Mouse (Mus musculus) left cerebral cortex, postnatal 4 days (tissue): Measurements from ENCODE around the gene Fam155a. TPM values are rescaled to one million over a fixed set of nuclear protein-coding genes. Genes with fewer than 3 reads are reported as not detected.
"Not testable (repeated sequence)": the region's sequence is repeated elsewhere in the genome, so short reads cannot be mapped to it uniquely, and the experiment has no call there.

Source experiments
- DNase-seq: peaks from one replicate; pipeline ENCODE4 v3.0.0-alpha.2; 2022
- intact Hi-C: fragments of 180-260 bp; cut with DNase I; formaldehyde crosslinking; loops from one replicate; pipeline ENCODE4 v1.15.1; 2025
- total RNA-seq, 2 experiments: library from RNA; stranded (reverse); gene quantifications; 2 replicates each; pipeline ENCODE4 v1.2.3; 2021

The Fam155a gene
- total RNA-seq, 2 experiments from 2014 or later, result 84.6 to 84.9 TPM

DNA sequence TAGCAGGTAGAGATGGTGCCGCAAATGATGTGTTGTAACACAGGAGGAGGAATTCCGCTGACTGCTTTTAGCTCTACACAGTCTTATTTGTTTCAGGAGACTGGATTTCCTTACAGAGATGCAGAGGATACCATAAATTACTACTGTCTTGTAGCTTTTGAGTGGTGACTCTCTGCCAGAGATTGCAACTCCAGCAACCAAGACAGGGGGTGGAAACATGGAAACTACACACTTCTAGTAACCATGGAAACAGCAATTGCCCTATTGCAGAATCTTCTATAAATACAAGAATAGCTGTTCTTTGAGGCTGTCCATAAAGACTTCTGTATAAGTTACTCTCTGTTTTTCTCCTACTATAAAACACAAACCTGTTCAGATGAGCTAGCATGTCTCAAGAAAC lies 76.2 kb downstream of the Fam155a start:
- intact Hi-C loops, result no loop called here
- DNase-seq, result no peak

DNA sequence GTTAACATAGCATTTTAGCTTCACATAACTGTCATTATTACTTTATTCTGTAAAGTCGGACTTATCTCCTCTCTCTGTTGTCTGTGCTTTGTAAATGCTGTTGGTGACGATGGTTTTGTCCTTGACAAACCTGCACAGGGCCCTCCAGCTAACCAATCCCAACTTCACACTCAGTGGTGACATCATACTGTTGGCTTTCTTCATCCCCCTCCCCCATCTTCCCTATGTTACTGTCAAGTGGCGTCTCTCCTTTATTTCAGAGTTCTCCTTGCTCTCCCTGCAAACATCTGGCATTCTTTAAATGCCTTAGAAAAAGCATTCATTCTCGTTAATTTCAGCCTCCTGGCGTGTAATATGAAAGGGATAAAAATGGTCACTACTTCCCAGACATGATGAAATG lies 78.6 kb downstream of the Fam155a start:
- no peak for DNase-seq
- intact Hi-C loops, result no loop called here

DNA sequence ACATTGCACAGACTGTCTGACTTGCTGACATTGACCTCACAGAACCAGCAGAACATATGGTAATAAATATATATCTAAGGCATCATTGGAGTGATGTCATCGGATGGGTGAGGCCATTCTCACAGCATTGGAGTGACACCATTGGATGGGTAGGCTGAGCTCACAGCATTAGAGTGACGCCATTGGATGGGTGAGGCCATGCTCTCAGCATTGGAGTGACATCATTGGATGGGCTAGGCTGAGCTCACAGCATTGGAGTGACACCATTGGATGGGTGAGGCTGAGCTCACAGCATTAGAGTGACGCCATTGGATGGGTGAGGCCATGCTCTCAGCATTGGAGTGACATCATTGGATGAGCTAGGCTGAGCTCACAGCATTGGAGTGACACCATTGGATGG lies 110.9 kb downstream of the Fam155a start:
- intact Hi-C loops, result not testable (repeated sequence)

DNA sequence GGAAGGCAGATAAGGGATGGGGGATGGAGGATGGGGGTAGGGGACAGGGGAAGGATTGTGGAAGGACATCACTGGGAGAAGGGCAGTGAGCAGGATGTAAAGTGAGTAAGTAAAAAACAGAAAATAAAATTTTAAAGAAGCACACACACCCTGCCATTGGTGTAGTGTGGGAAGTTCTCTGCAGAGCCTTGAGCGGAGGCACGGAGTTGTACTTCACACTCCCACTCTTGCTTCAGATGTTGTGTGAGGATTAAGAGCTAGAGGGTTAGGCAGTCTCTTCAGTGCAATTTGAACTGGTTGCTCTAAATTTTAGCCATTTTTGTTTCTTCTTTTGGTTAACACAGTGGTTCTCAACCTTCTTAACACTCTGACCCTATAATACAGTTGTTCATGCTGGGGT lies 114.1 kb downstream of the Fam155a start:
- intact Hi-C loops, result no loop called here
- DNase-seq, result no peak

More for the DNA sequence above, 110.9 kb downstream of the Fam155a start:
- DNase-seq, result not testable (repeated sequence)

DNA sequence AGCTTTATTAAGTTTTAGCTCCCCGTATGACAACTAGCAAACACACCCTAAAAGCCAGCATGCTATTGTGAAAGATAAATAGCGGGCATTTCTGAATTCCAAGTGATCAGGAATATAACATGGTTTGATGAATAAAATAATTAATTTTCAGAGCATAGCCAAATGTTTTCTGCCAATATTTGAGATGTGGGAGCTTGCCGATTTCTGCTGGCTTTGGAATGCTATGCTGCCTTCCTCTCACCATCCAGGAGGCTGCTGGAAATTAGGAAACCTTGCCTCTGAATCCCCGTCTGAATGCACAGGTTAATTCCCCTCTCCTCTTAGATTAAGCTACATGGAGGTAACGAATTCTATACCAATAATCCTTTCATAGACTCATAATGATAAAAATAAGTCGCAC lies 116.1 kb downstream of the Fam155a start:
- no peak for DNase-seq
- intact Hi-C loops, result no loop called here

DNA sequence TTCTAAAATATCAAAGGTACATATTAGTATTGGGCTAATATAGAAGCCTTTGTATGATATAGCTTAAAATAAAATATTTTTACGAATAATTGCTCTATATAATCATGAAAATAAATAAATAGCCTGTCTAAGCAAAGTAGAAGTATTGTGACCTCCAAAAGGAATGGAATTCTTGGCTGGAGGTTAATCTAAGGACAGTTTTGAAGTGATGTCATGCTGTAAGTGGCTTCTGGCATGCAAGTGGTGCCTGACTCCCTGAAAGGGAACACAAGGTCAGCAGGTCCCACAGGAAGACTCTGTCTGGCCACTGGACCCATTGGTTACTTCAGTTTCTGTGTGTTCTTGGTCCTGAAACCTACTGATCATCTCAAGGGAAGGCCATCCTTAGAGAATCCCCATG lies 117.3 kb downstream of the Fam155a start:
- DNase-seq, result no peak
- intact Hi-C loops, result no loop called here

- DNase-seq, result no peak
- intact Hi-C loops, result no loop called here
Measured at GRCm38 (mm10) chr8:9638162-9638561, 132.8 kb downstream of the Fam155a start.

- no peak for DNase-seq
- intact Hi-C loops, result no loop called here
Measured at GRCm38 (mm10) chr8:9635240-9635639, 135.7 kb downstream of the Fam155a start.

- intact Hi-C loops, result no loop called here
- no peak for DNase-seq
Measured at GRCm38 (mm10) chr8:9607086-9607701, 163.8 kb downstream of the Fam155a start.

DNA sequence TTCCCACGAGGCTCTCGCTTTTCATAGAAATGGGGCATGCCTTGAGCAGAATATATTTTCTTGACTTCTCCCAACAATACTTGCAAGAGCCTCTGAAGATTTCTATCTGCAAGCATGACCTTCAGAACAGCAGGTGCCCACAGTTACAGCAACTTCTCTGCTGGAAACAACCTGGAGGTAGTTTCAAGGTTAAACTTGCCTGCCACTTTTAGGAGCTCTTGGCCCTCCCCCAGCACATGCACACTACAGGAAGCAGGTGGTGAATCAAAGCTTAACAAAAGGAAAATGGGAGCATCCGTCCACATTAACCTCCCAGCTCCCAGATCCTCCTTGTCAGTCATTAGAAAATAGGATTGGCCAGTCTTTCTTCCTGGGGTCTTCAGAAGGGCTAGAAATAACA lies 175.0 kb downstream of the Fam155a start:
- no peak for DNase-seq
- intact Hi-C loops, result no loop called here

DNA sequence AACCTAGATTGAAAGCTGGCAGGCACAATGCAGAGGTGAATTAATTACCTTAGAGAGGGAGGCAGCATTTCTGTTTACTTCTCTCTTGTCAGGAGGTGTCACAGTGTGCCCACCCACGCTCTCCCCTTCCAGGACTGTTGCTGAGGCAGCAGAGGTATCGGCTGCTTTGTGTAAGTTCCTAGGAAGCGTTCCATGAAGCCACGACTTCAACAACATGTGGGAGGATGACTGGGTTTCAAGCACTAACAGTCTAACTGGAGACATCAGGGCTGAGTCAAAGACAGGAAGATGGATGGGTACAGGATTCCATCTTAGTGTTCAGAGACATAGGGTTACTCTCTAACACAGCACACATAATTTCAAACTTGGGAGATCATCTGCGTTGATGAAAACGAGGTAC lies 189.1 kb downstream of the Fam155a start:
- intact Hi-C loops, result no loop called here
- DNase-seq, result no peak

DNA sequence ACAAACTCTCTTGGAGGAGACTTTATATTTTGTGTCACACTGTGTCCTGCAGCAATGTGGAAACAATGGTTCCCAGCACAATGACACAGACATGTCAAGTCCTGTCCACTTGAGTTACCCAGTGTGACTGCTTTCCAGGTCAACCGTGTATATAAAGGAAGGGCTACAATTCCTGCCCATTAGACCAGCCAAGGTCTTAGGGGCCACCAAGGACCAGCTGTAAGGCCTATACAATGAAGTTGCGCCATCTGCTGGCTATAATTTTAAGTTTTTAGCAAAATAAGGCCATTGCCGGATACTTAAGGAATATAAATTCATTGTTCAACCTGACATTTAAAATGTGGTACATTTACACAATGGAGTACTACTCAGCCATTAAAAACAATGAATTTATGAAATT lies 190.8 kb downstream of the Fam155a start:
- no peak for DNase-seq
- intact Hi-C loops, result no loop called here

DNA sequence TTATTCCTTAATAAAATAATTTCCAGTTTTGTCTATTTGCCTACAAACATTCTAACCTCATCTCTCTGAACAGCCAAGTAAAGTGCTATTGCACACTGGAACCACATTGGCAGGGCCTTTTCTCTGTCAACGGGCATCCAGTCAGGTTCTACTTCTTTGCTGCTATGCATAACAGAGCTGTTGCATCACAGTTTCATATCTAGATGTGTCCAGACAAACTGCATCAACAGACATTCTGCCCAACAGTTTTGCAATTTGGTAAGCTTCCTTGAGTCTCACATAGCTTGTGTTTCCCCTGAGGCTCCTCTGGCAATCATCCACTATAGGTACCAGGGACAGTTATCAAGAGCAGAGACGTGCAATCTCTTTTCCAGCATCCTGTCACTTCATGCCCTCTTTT lies 199.0 kb downstream of the Fam155a start:
- intact Hi-C loops, result no loop called here
- no peak for DNase-seq

DNA sequence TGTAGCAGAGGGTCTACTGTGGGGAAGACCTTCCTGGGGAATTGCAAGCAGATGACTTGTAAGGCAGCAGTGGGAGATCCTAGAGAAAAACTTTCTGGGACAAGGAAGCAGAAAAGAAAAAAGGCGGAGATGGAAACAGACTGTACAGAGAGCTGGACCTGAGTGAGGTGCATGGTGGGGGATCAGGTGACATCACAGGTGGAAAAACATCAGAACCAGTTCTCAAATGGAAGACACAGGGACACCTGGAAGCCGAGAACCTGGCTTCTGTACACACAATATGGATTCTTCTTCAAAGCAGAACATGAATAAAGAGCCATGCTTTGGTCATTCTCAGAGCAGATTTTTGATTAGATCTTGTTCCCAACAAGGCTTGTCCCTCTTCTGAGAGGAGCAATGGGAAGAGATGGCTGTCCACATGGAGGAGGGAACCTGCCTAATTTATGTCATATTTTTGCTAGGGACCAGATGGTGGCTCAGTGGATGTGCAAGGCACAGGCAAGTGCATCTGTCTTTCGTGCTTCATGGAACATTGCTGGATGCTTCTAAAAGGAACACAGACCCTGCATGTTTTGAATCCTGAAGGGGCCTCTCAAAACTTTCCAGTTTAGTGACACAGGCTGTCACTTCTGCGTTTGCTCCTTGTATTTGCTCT lies 201.3 kb downstream of the Fam155a start:
- intact Hi-C loops, result no loop called here
- peak; percentile 12 for DNase-seq

DNA sequence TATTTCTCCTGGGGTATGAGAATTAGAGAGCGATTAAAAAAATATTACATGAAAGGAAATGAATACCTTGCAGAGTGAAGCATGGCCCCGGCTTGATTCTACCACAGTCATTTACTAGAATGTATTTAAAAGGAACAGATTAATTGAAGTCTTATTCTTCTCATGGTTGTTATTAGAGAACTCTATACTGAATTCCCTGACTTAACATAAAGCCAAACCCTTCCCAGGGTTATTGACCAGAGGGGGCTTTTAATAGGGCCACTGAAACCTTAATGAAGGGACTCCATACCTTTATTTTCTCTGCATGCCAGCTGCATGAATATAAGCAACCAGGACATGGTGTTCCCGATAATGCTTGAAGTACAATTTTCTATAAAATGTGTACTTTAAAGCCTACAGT lies 221.8 kb downstream of the Fam155a start:
- intact Hi-C loops, result no loop called here
- DNase-seq, result no peak

DNA sequence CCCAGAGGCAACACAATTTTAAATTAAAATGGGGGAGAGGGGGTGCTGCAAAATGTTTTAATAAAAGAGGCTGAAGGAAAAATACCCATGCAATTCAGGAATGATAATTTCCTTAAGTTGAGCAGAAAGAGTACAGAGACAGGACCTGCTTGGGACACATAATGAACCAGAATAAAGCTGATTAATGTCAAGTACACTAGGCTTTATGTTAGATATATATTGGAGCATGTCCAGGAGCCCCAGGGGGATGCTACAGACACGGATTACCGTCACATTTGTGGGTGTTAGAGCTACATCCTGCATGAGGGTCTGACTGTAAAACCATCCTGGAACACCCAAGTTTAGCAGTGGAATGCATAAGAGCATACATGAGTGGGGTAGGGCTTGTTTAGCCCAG lies 223.4 kb downstream of the Fam155a start:
- DNase-seq, result no peak
- intact Hi-C loops, result no loop called here

- intact Hi-C loops, result no loop called here
- no peak for DNase-seq
Measured at GRCm38 (mm10) chr8:9546919-9547557, 223.9 kb downstream of the Fam155a start.

GRCm38 (mm10) chr8:9546429-9546828 lies 224.5 kb downstream of the Fam155a start:
- intact Hi-C loops, result no loop called here
- DNase-seq, result no peak

GRCm38 (mm10) chr8:9545665-9546064 lies 225.3 kb downstream of the Fam155a start:
- intact Hi-C loops, result no loop called here
- DNase-seq, result no peak

GRCm38 (mm10) chr8:9535730-9536372 lies 235.1 kb downstream of the Fam155a start:
- no peak for DNase-seq
- intact Hi-C loops, result no loop called here

DNA sequence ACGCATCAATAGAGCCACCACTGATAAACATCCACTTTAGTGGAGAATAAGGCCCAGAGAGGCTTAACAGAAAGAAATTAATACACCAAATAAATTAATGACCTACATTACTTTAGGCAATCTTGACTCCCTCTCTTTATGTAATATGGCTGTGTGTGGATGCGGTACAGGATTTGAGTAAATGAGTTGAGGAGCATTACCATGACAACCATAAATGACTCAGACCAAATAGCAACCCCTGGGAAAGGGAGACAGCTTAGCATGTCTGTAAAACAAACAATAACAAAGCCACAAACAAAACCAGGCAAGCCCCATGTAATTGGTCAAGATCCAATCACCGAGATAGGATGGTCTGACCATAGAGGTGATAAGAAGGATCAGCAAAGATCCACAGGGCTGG lies 244.4 kb downstream of the Fam155a start:
- intact Hi-C loops, result no loop called here
- no peak for DNase-seq

DNA sequence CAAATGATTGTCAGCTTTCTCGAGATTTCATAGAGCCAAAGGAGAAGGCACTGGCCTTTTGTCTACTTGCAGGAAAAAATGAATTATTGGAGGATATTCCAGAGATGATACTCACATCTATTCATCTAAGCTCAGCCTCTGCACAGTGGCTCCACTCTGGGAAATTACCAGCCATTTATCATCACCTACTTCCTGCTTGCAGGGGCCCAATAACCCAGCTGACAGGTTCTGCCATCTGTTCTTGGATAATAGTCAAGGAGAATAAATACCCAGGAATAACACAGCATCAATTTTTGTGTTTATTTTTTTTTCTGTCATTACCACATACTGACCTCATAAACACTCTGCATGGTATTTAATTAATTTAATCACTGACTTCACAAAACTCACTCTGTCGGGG lies 249.4 kb downstream of the Fam155a start:
- intact Hi-C loops, result no loop called here
- DNase-seq, result no peak
